Mouse (Mus musculus): Measurements from ENCODE around the gene Wsb1. TPM values are rescaled to one million over a fixed set of nuclear protein-coding genes. Genes with fewer than 3 reads are reported as not detected.

The Wsb1 gene
- polyA plus RNA-seq, 1 experiment from 2014 or later: 64.7 TPM

DNA sequence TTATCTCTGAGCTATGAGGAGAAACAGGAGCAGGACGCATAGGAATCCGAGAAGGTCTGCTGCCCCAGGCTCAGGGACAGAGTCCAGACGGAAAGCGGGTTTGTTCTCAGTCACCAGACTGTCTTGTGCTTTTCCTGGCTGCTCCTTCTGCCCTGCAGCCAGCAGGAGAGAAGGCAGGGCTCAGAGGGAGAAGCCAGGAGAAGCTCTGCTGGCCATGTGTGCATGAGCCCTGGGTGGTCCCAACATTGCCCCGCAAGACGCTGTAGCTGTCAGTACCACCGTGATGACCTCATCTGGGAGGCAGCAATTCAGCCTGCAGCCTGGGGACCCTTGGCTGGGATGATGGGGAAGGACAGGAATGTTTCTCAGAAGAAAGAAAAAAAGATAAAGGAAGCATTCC, 54.0 kb downstream of the Wsb1 start:
- TF ChIP-seq CTCF (IDR thresholded peaks at IDR 0.05; ENCODE audit: low read depth): no peak
- peak overlapping the region; percentile 16; the same call in 1 of the 2 replicates for H3K27ac ChIP-seq (ENCODE audit: low read depth, low read length)
- no peaks in the 10 kb centered on the region for H3K9me3 ChIP-seq (ENCODE audit: control insufficient read depth)
- no peaks in the 10 kb centered on the region for H3K4me1 ChIP-seq (replicated peaks; ENCODE audit: control insufficient read depth, insufficient read depth, low read length)
- 30% methylated on average over 7 of the region's 7 CpGs for WGBS
- no peaks in the 10 kb centered on the region for H3K27me3 ChIP-seq (replicated peaks; ENCODE audit: control insufficient read depth, insufficient read depth, low read length)
- H3K4me2 ChIP-seq (replicated peaks; ENCODE audit: low read depth): no peak overlapping the region
- H3K4me3 ChIP-seq (ENCODE audit: low read depth, low read length): no peak overlapping the region
- no peaks in the 10 kb centered on the region for H3K36me3 ChIP-seq (ENCODE audit: control insufficient read depth, insufficient read depth)
- no peak overlapping the region for H3K9ac ChIP-seq (ENCODE audit: low read depth, low read length)
- peak; percentile 23; the same call in 1 of the 2 replicates for ATAC-seq

DNA sequence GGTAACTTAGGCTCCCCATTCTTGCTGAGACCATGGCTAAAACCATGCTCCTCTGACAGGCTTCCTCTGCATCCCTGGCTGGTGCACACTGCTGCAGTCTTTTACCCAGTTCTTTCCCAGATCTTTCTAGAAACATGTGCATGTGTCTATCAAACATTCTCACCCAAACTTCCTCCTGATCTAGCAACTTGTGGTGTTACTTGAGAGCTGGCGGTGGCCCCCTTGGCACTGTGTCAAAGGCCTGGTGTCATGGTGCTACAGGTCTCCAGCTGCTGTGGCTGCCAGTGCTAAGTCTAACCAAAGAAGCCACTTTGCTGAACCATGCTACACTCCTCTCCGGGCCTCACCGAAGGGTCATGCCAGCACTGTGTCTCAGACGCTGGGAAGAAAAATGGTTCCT, 55.9 kb downstream of the Wsb1 start:
- WGBS: 90% methylated on average over 4 of the region's 4 CpGs
- no peak for ATAC-seq
- Histone ChIP-seq H3K36me3 (ENCODE audit: control insufficient read depth, insufficient read depth) (no peaks in the 10 kb centered on the region), H3K4me2 (replicated peaks; ENCODE audit: low read depth) (no peak overlapping the region), H3K9me3 (ENCODE audit: control insufficient read depth) (no peaks in the 10 kb centered on the region), H3K4me1 (replicated peaks; ENCODE audit: control insufficient read depth, insufficient read depth, low read length) (no peaks in the 10 kb centered on the region), H3K27ac (ENCODE audit: low read depth, low read length) (no peak overlapping the region), H3K27me3 (replicated peaks; ENCODE audit: control insufficient read depth, insufficient read depth, low read length) (no peaks in the 10 kb centered on the region), H3K9ac (ENCODE audit: low read depth, low read length) (no peak overlapping the region), H3K4me3 (ENCODE audit: low read depth, low read length) (no peak overlapping the region)
- no peak for TF ChIP-seq CTCF (IDR thresholded peaks at IDR 0.05; ENCODE audit: low read depth)

DNA sequence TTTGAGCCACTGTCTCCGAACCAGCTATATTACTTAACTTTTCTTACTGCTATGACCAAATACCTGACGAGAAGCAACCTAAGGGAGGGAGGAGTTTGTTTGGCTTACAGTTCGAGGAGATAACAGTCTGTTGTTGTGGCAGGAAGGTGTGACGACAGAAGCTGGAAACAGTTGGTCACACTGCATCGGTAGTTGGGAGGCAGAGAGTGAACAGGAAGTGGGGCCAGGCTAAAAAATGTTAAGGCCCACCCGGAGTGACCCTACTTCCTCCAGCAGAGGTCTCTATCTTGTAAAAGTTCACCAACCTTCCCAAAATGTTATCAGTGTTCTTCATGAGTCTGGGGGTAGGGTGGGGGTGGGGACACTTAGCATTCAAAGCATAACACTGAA, 56.6 kb downstream of the Wsb1 start:
- no peak for ATAC-seq
- no peak overlapping the region for H3K4me2 ChIP-seq (replicated peaks; ENCODE audit: low read depth)
- WGBS: 76% methylated on average over 6 of the region's 6 CpGs

DNA sequence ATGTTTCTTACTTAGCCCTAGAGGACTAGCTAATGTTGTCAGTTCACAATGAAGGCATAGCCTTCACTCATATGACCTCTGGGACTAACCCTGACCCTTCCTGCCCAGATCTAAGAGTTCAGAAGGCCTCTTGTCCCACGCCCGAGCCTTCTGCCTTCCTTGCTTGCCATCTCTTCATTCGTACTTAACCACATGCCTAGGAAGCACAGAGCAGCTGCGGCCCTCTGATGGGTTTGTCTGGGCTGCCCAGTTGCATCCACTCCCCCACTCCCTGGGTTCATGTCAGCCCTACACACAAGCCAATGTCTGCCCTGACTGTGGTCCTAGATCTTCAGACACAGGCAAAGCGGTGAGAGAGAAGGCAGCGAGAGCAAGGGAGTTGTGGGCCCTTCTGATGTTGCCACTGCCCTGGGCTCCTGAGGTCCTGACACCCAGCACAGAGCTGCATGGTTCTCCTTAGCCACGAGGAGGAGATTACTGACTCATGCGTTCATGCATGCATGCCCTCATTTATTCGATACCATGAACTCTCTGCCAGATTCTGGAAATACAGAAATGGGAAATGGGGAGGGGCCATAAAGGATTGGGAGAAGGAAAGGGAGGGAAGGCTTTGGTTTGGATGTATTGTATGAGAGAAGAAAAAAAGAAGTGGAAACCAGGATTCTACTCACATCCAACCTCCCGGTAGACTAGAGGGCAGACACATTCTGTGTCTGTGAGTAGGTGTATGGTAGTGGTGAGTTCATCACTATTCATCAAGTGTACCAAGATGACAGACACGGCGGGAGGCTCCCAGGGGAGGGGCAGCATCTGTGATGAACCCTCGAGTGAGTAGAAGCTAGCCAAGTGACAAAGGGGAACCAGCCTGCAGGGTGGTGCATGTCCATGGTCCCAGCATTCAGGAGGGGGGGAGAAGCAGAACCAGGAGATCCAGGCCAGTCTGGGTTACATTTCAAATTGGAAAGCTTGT, 57.3 kb downstream of the Wsb1 start:
- no peak overlapping the region for H3K4me2 ChIP-seq (replicated peaks; ENCODE audit: low read depth)
- WGBS: 83% methylated on average over 13 of the region's 13 CpGs

More for the DNA sequence above, 56.6 kb downstream of the Wsb1 start:
- Histone ChIP-seq H3K27me3 (replicated peaks; ENCODE audit: control insufficient read depth, insufficient read depth, low read length) (no peaks in the 10 kb centered on the region), H3K4me1 (replicated peaks; ENCODE audit: control insufficient read depth, insufficient read depth, low read length) (no peaks in the 10 kb centered on the region), H3K9me3 (ENCODE audit: control insufficient read depth) (no peaks in the 10 kb centered on the region), H3K36me3 (ENCODE audit: control insufficient read depth, insufficient read depth) (no peaks in the 10 kb centered on the region), H3K27ac (ENCODE audit: low read depth, low read length) (no peak overlapping the region), H3K4me3 (ENCODE audit: low read depth, low read length) (no peak overlapping the region), H3K9ac (ENCODE audit: low read depth, low read length) (no peak overlapping the region)
- TF ChIP-seq CTCF (IDR thresholded peaks at IDR 0.05; ENCODE audit: low read depth): no peak

DNA sequence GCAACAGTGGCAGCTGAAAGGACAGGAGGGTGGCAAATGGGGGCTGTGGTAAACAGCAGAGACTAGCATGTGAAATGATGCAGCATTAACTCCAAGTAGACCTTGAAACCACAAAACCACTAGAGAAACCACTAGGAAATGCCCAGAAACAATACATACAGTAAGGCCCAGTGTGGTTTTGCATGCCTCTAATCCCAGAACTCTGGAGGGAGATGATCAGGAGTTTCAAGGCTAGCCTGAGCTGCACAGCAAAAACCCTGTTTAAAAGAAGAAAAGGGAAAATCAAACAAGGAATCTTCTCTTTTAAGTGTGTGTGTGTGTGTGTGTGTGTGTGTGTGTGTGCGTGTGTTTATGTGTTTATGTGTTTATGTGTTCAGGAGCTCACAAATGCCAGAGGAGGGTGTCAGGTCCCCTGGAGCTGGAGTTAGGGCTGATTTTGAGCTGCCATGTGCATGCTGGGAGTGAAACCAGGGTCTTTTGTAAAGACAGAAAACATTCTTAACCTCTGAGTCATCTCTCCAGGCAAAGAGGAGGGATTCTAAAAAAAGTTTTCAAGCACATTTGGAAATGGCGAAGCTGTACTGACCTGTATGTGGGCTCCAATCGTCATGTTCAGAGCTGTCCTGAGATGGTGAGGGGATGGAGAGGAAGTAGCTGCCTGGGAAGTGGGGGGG, 58.1 kb downstream of the Wsb1 start:
- Histone ChIP-seq H3K9ac (ENCODE audit: low read depth, low read length) (no peak overlapping the region), H3K36me3 (ENCODE audit: control insufficient read depth, insufficient read depth) (no peaks in the 10 kb centered on the region), H3K4me2 (replicated peaks; ENCODE audit: low read depth) (no peak overlapping the region), H3K27ac (ENCODE audit: low read depth, low read length) (no peak overlapping the region), H3K4me1 (replicated peaks; ENCODE audit: control insufficient read depth, insufficient read depth, low read length) (no peaks in the 10 kb centered on the region), H3K9me3 (ENCODE audit: control insufficient read depth) (no peaks in the 10 kb centered on the region), H3K4me3 (ENCODE audit: low read depth, low read length) (no peak overlapping the region), H3K27me3 (replicated peaks; ENCODE audit: control insufficient read depth, insufficient read depth, low read length) (no peaks in the 10 kb centered on the region)
- TF ChIP-seq CTCF (IDR thresholded peaks at IDR 0.05; ENCODE audit: low read depth): no peak
- WGBS: 51% methylated on average over 3 of the region's 3 CpGs
- no peak for ATAC-seq

More for the DNA sequence above, 57.3 kb downstream of the Wsb1 start:
- H3K27ac ChIP-seq (ENCODE audit: low read depth, low read length): no peak overlapping the region
- H3K4me1 ChIP-seq (replicated peaks; ENCODE audit: control insufficient read depth, insufficient read depth, low read length): no peaks in the 10 kb centered on the region
- H3K36me3 ChIP-seq (ENCODE audit: control insufficient read depth, insufficient read depth): no peaks in the 10 kb centered on the region
- H3K9ac ChIP-seq (ENCODE audit: low read depth, low read length): no peak overlapping the region
- TF ChIP-seq CTCF (IDR thresholded peaks at IDR 0.05; ENCODE audit: low read depth): no peak
- ATAC-seq: no peak
- H3K27me3 ChIP-seq (replicated peaks; ENCODE audit: control insufficient read depth, insufficient read depth, low read length): no peaks in the 10 kb centered on the region
- no peak overlapping the region for H3K4me3 ChIP-seq (ENCODE audit: low read depth, low read length)
- H3K9me3 ChIP-seq (ENCODE audit: control insufficient read depth): no peaks in the 10 kb centered on the region

DNA sequence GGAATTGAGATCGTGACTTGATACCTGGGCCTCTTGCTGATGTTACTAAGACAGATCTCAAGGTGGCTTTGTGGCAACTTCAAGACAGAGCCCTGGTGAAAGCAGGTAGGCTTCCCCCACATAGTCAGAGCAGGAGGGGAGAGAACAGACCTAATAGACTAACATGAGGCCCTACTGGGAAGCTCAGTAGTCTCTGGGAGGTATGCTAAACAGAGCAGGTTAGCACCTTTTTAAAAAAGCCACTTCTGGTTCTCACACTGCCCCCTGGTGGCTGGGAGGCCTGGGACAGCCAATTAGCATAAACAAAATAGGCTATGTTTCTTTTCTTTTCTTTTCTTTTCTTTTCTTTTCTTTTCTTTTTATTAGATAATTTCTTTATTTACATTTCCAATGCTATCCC, 62.3 kb downstream of the Wsb1 start:
- peak; percentile 73 for TF ChIP-seq CTCF (IDR thresholded peaks at IDR 0.05; ENCODE audit: low read depth)
- WGBS: 91% methylated on average over 1 of the region's 1 CpGs

More for the DNA sequence above, 62.3 kb downstream of the Wsb1 start:
- Histone ChIP-seq H3K27me3 (replicated peaks; ENCODE audit: control insufficient read depth, insufficient read depth, low read length) (no peaks in the 10 kb centered on the region), H3K9ac (ENCODE audit: low read depth, low read length) (no peak overlapping the region), H3K4me3 (ENCODE audit: low read depth, low read length) (no peak overlapping the region), H3K4me2 (replicated peaks; ENCODE audit: low read depth) (no peak overlapping the region), H3K9me3 (ENCODE audit: control insufficient read depth) (no peaks in the 10 kb centered on the region), H3K36me3 (ENCODE audit: control insufficient read depth, insufficient read depth) (no peaks in the 10 kb centered on the region), H3K4me1 (replicated peaks; ENCODE audit: control insufficient read depth, insufficient read depth, low read length) (no peaks in the 10 kb centered on the region), H3K27ac (ENCODE audit: low read depth, low read length) (no peak overlapping the region)
- ATAC-seq: no peak

Data from intestine, postnatal 0 days (tissue).